Mouse (Mus musculus) right cerebral cortex, adult 2 months (tissue): ENCODE measurements around the gene Arl6ip4.

ENCODE experiments used
- DNase-seq, 2 experiments: peaks; one replicate each; pipeline ENCODE4 v3.0.0; 2021 to 2022; ENCODE audit warnings: low spot score in 2 of 2

Arl6ip4 gene

GRCm38 (mm10) chr5:124150895-124151294 is 35.0 kb downstream of the Arl6ip4 start:
- no peak for DNase-seq

- DNase-seq, result no peak
Measured at GRCm38 (mm10) chr5:124152734-124153133, 36.8 kb downstream of the Arl6ip4 start.

GRCm38 (mm10) chr5:124155943-124156342 is 40.1 kb downstream of the Arl6ip4 start:
- DNase-seq, result no peak

- DNase-seq, result no peak
Measured at GRCm38 (mm10) chr5:124158305-124158704, 42.4 kb downstream of the Arl6ip4 start.

- no peak for DNase-seq
Measured at GRCm38 (mm10) chr5:124159453-124159852, 43.6 kb downstream of the Arl6ip4 start.

- DNase-seq, result no peak
Measured at GRCm38 (mm10) chr5:124161831-124162230, 45.9 kb downstream of the Arl6ip4 start.

- peak; percentile 62 to 74 for DNase-seq
Measured at GRCm38 (mm10) chr5:124162577-124162976, 46.7 kb downstream of the Arl6ip4 start.

GRCm38 (mm10) chr5:124163445-124163844 is 47.6 kb downstream of the Arl6ip4 start:
- DNase-seq, result no peak

GRCm38 (mm10) chr5:124165622-124166570 is 50.0 kb downstream of the Arl6ip4 start:
- peak; percentile 67 to 71 for DNase-seq

GRCm38 (mm10) chr5:124166741-124167140 is 50.9 kb downstream of the Arl6ip4 start:
- no peak for DNase-seq

GRCm38 (mm10) chr5:124167621-124168020 is 51.7 kb downstream of the Arl6ip4 start:
- DNase-seq, result no peak
